Mouse (Mus musculus) small intestine, adult 2 months (tissue): ENCODE data around the gene Map2k4.

ENCODE experiments used
- CTCF ChIP-seq: fragments of 200-500 bp; IDR thresholded peaks from 2 replicates; pipeline ENCODE4 v1.5.1; 2012; ENCODE audit warnings: low read depth, mild to moderate bottlenecking, control low read depth, inconsistent platforms, low read length, moderate library complexity, mixed read lengths; ENCODE audit not compliant: insufficient replicate concordance, insufficient read length; ENCODE audit errors: extremely low read depth
- POLR2A ChIP-seq: fragments of 200-500 bp; IDR thresholded peaks from 2 replicates; pipeline ENCODE4 v1.6.1; 2012; ENCODE audit warnings: low read depth, mild to moderate bottlenecking, control low read depth, inconsistent platforms, low read length, moderate library complexity

DNA sequence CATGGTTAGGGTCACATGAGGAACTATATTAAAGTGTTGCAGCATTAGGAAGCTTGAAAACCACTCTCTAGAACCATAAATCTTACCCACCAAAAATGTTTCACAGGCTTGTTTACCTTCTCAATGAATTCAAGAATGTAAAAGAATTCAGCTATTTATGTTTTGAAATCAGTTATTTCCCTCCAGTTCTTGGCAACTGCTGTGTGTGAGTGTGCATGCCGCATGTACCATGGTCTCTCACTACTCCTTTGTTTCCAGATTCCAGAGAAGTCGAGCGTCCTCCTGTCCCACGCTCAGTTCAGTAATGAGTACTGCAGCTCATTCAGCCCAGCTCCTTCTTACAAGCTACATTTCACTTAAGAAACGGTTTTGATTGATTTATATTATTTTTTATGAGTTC, 47.3 kb downstream of the Map2k4 start:
- TF ChIP-seq CTCF (no peak), POLR2A (no peak)
